ENCODE assay signal across 8 mouse cellular contexts in the genomic region with DNA sequence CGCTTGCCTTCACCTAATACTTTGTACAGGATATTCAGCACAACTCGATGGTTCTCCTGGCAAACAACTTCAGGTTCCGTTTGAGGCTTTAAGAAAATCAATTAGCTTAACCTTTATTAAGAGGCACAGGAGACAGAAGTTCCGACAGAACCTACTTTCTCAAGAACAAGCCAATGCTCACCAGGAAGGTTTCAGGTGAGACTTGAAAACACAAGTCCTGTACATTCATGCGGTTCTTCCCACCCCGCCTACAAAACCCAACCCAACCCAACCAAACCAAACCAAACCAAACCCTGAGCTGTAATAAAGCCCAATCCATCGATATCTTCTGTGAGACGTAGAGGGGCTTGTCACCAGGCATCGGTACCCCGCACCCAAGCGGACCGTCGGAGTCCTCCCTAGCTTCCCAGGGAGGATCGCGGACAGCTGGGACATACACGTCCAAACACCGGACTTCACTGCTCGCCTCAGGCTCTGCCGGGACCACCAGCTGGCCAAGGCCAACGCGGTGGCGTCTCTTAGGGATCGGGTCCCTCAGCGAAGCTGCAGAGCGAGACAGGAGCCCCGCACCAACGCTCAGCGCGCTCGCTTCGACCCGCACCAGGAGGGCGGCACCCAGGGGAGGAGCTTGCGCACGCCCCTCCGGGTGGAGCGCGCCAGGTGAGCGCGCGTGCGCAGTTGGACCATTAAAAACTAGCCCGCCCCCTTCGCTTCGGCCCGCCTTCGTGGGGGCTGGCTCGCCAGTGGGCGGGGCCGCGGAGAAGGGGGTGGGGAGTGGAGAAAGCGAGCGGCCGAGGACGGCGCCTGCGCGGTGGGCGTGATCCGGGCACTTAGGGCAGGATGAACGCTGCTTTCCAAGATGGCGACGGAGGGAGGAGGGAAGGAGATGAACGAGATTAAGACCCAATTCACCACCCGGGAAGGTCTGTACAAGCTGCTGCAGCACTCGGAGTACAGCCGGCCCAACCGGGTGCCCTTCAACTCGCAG. TPM values are rescaled to one million over a fixed set of nuclear protein-coding genes. Genes with fewer than 3 reads are reported as not detected.
DNase-seq lines count a peak whose midpoint lies in the region; ATAC-seq lines count a peak whose summit lies in the region.

Gene Wdr20 (plus strand): TSS at position 775 of the 988 bp plus-strand sequence.

- no peaks in the 10 kb centered on the region for H3K36me3 ChIP-seq in hindbrain, embryonic 11.5 days (ENCODE audit: control insufficient read depth, insufficient read depth, low read length)

- peak within 1 kb of the TSS; percentile 79 for H3K27ac ChIP-seq in hindbrain, embryonic 11.5 days (ENCODE audit: low read depth, low read length)

- peak; percentile 94 for DNase-seq in MN1 (ENCODE audit: low spot score)
- peak; percentile 97 for DNase-seq in cerebellum, adult 9-10 months
- peak; percentile 93 to 98 for DNase-seq in frontal cortex, adult 2 months (ENCODE audit: extremely low spot score in 1 of 2, low spot score in 1 of 2)
- DNase-seq in hindbrain, embryonic 11.5 days (ENCODE audit: low spot score) = peak; percentile 99
- DNase-seq in layer of hippocampus, postnatal 10 days (ENCODE audit: low spot score in 2 of 2) = peak; percentile 98 to 99
- DNase-seq in lung, postnatal 10 days = peak; percentile 97
- DNase-seq in ovary, postnatal 36 days (ENCODE audit: low spot score) = peak; percentile 100
- peak; percentile 100 for DNase-seq in thymus, postnatal 25 days

- ATAC-seq in hindbrain, embryonic 11.5 days (ENCODE audit: low FRiP score) = peak; percentile 96

- 1% methylated on average over 66 of the region's 69 CpGs for WGBS in hindbrain, embryonic 11.5 days

- peak within 1 kb of the TSS; percentile 87 for H3K9ac ChIP-seq in hindbrain, embryonic 11.5 days (ENCODE audit: low read depth, low read length)

- peak within 1 kb of the TSS; percentile 80 for H3K4me3 ChIP-seq in hindbrain, embryonic 11.5 days (ENCODE audit: low read depth, low read length)

- peak within 1 kb of the TSS; percentile 90 for H3K4me2 ChIP-seq in hindbrain, embryonic 11.5 days (replicated peaks; ENCODE audit: low read depth, low read length)

- peaks cover 4% of the 10 kb centered on the region; the same call in 1 of the 2 replicates for H3K4me1 ChIP-seq in hindbrain, embryonic 11.5 days (replicated peaks; ENCODE audit: control insufficient read depth, insufficient read depth, low read length)

- peaks cover 6% of the 10 kb centered on the region; the same call in 1 of the 2 replicates for H3K27me3 ChIP-seq in hindbrain, embryonic 11.5 days (ENCODE audit: control insufficient read depth, insufficient read depth, low read length)

- no peaks in the 10 kb centered on the region for H3K9me3 ChIP-seq in hindbrain, embryonic 11.5 days (ENCODE audit: control insufficient read depth, low read length)

RNA-seq across cellular contexts. Expression of gene Wdr20, which starts in this region (rescaled TPM):
- 22.9 and 25.6 TPM in 2 replicates for polyA plus RNA-seq in frontal cortex, adult 2 months (2012; rRNA removed)
- polyA plus RNA-seq in hindbrain, embryonic 11.5 days (2014; fragmentation: Nextera tagmentation; extraction: Ambion mirVana) = 22.8 and 25.6 TPM in 2 replicates
- 10 to 100 TPM; 36.3 to 40.5 TPM for total RNA-seq in layer of hippocampus, postnatal 10 days (2021)

Comparison
In these comparisons a context has a peak if more than half of its experiments do, and no peak if none do; other contexts are left out.
1. Peak in every context shown above with its lines: DNase-seq, ATAC-seq, H3K4me3 ChIP-seq and H3K27ac ChIP-seq.